Mouse (Mus musculus): ENCODE results near the gene Gm28048.

GRCm38 (mm10) chr11:22923606-22924005, 58.3 kb downstream of the Gm28048 start:
- TF ChIP-seq GATA1 (IDR thresholded peaks at IDR 0.05; ENCODE audit: borderline replicate concordance, low read length) (no peak), FLI1 (IDR thresholded peaks at IDR 0.05; ENCODE audit: low read length) (no peak)
